Mouse (Mus musculus) skeletal muscle tissue, adult 2 months (tissue): ENCODE results near the gene Ilf3.
A peak's percentile ranks its signal among the peaks of the same experiment; 100 is the strongest.

Experiments used
- DNase-seq: peaks from one replicate; pipeline ENCODE4 v3.0.0-alpha.2; 2012; ENCODE audit warnings: low read depth, low spot score

Gene Ilf3

GRCm38 (mm10) chr9:21402764-21403253 lies 35.1 kb downstream of the Ilf3 start:
- no peak for DNase-seq

GRCm38 (mm10) chr9:21403745-21404144 lies 36.1 kb downstream of the Ilf3 start:
- no peak for DNase-seq

GRCm38 (mm10) chr9:21405525-21405924 lies 37.9 kb downstream of the Ilf3 start:
- no peak for DNase-seq

- DNase-seq, result no peak
Measured at GRCm38 (mm10) chr9:21407951-21408350, 40.3 kb downstream of the Ilf3 start.

GRCm38 (mm10) chr9:21408624-21409023 lies 41.0 kb downstream of the Ilf3 start:
- DNase-seq, result no peak

- peak; percentile 57 for DNase-seq
Measured at GRCm38 (mm10) chr9:21409592-21410317, 42.1 kb downstream of the Ilf3 start.

- peak; percentile 85 for DNase-seq
Measured at GRCm38 (mm10) chr9:21411669-21412550, 44.2 kb downstream of the Ilf3 start, which contains the start of gene Qtrt1. Gene Qtrt1, plus strand, starts transcription at chr9:21411837.

- no peak for DNase-seq
Measured at GRCm38 (mm10) chr9:21417866-21418265, 50.2 kb downstream of the Ilf3 start.

- no peak for DNase-seq
Measured at GRCm38 (mm10) chr9:21419646-21420045, 52.0 kb downstream of the Ilf3 start.

GRCm38 (mm10) chr9:21424631-21425555 lies 57.2 kb downstream of the Ilf3 start, which contains the start of gene Dnm2:
Gene Dnm2, plus strand, starts transcription at chr9:21424908.
- peak; percentile 99 for DNase-seq

- no peak for DNase-seq
Measured at GRCm38 (mm10) chr9:21425556-21425945, 57.9 kb downstream of the Ilf3 start.

- DNase-seq, result no peak
Measured at GRCm38 (mm10) chr9:21426013-21426412, 58.3 kb downstream of the Ilf3 start.

- DNase-seq, result no peak
Measured at GRCm38 (mm10) chr9:21426525-21426924, 58.9 kb downstream of the Ilf3 start.

GRCm38 (mm10) chr9:21427773-21428172 lies 60.1 kb downstream of the Ilf3 start:
- DNase-seq, result no peak

GRCm38 (mm10) chr9:21428178-21428577 lies 60.5 kb downstream of the Ilf3 start:
- DNase-seq, result no peak

GRCm38 (mm10) chr9:21430724-21431123 lies 63.1 kb downstream of the Ilf3 start:
- no peak for DNase-seq

- no peak for DNase-seq
Measured at GRCm38 (mm10) chr9:21432066-21432465, 64.4 kb downstream of the Ilf3 start.

GRCm38 (mm10) chr9:21433766-21434165 lies 66.1 kb downstream of the Ilf3 start:
- DNase-seq, result no peak

- DNase-seq, result no peak
Measured at GRCm38 (mm10) chr9:21434410-21434809, 66.7 kb downstream of the Ilf3 start.

GRCm38 (mm10) chr9:21435777-21436635 lies 68.3 kb downstream of the Ilf3 start:
- DNase-seq, result no peak
